Mouse (Mus musculus): ENCODE data around the gene Sec16a.

Sec16a gene

DNA sequence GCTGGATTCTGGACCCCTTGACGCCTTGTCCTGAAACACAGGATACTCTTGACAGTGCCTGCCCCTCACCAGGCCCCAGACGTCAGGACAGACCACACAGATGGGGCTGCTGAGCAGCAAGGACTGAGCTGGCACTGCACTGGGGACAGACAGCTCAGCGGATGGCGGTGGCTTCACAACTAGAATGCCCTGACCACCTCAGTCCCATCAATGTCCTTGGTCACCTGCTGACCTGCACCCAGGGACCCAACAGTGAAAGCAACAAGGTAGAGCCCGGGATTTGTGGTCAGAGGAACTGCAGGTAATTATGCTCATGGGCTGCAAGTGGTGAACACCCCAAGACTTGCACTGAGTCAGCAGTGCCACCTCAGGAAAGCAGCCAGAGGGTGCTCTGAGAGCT is 82.0 kb downstream of the Sec16a start:
- in situ Hi-C loops (cut with MboI; ENCODE audit: low pct_unique_long_range_greater_than_20kb in 1 of 2, low sequenced_read_pairs in 2 of 2, unreplicated experiment in 1 of 2), result no loop called here

DNA sequence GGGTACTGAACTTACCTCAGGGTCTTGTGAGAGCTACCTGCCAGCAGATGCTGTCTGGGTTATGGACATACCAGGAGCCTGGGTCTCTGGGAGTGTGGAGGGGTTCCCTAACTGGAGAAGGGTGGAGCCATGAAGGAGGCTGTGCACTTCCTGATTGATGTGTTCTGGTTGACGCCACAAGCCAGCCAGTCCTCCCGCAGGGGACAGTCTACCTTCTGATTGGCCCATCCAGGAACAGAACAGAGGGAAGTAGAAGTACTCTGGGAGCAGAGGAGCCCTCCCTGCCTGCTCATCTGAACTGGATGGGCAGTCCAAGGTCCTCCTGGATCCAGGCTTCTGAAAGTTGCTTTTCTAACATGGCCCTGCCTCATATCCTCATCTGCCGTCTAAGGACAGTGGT is 84.2 kb downstream of the Sec16a start, which contains the start of gene Card9:
TSS of gene Card9 (minus strand) at position 147 of the 400 bp plus-strand sequence.
- in situ Hi-C loops (cut with MboI; ENCODE audit: low pct_unique_long_range_greater_than_20kb in 1 of 2, low sequenced_read_pairs in 2 of 2, unreplicated experiment in 1 of 2), result no loop called here

DNA sequence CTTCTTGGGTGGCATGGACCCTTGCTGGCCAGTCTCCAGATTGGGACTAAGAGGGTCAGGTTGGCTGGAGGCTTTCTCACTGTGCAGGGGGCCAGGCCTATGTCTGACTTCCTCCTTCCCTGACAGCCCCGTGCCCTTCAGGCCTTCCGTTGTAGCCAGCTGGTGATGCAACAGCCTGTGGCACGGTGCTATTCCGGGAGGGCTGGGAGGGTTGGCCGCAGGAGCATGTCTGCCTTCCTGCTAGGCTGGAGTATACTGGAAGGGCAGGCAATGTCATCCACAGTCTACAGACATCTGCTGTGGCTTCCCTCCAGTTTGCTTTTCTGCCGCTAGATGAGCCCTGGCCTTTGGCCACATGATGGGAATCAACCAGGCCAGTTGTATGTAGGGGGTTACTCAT is 85.0 kb downstream of the Sec16a start:
- in situ Hi-C loops (cut with MboI; ENCODE audit: low pct_unique_long_range_greater_than_20kb in 1 of 2, low sequenced_read_pairs in 2 of 2, unreplicated experiment in 1 of 2), result no loop called here
